Mouse (Mus musculus): ENCODE data around the gene Atp8b5.

Gene Atp8b5

DNA sequence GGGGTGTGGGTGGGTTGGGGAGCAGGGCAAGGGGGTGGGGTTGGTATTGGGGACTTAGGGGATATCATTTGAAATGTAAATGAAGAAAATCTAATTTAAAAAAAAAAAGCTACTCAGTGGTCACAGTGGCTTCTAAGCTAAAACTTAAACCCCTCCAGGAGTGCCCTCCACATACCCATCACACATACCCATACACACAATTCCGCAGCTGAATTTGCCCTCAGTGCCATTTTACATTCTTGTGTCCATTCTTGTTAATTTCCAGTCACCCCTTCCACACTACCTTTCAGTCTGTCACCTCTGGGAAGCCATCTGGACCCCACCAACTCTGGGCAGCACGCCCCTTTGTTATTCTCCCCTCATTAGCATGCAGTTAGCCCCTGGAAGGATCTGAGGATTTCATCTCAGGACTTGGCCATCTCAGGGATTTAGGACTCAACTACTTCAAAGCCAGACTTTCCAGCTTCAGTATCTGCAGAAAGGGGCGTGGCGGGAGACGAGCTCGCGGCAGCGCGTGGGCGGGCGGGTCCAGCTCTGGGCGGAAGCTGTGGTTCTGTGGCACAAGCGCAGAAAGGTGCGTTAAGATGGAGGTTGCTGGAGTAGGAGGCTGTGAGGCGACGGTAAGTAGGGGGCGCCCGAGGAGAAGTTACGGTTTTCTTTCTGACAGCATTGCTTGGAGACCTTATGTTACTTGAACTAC lies at the start of gene Atp8b5:
Gene Atp8b5, plus strand, starts transcription at position 537 of the 700 bp plus-strand sequence.
- peak; percentile 71 for DNase-seq (ENCODE audit: low read depth)

DNA sequence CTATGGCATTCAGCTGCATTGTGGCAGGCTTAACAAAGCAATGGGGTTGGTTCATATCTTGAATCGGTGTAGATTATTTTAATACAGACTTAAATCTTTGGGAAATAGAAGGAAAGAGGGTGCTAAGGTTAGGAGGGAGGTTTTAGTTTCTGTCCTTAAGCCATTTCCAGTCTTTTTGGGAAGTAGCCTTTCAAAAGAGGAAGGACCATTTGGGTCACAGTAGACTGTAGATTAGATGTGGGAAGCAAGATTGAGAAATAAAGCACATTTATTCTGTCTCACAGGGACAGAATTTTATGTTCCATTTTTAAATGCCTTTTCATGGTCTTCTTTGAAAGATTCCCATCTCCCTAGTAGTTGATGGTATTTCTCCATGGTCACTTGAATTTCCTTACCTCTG lies 49.0 kb upstream of the Atp8b5 start:
- DNase-seq (ENCODE audit: low read depth), result no peak

DNA sequence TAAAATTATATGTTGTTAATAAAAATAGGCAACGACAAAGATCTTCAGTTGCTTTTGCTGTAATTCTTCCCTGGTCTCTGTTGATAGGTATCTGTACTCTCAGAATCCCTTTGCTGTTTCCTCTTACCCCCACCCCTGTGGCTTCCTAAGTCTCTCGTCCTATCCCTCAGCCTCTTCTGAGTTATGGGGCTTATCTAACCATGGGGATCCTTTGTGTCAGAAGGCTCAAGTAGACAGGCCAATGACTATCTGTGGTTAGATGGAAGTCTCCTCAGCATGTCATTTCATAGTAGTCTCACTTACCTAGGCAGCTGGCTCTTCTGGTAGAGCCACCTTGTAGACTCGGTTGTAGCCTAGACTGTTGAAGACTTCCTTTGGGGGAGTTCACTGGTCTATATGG lies 35.1 kb upstream of the Atp8b5 start:
- no peak for DNase-seq (ENCODE audit: low read depth)

DNA sequence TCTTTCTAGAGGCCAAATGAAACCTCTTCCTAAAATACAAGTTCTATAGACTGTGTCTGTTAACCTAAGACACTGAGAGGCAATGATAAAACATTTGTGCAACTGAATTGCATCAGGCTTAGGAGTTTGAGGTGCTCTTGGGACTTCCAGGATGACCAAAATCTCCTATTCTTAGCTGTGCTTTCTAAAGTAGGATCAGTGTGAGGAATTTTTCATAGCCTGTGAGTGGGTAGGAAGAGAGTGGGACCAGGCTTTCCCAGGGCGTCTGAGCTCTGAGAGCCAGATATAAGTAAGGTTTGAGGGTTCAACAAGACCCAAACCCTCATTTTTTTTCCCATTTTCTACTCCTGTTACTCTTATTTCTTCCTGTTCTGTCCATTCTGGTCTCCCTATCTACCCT lies 34.0 kb upstream of the Atp8b5 start:
- no peak for DNase-seq (ENCODE audit: low read depth)

DNA sequence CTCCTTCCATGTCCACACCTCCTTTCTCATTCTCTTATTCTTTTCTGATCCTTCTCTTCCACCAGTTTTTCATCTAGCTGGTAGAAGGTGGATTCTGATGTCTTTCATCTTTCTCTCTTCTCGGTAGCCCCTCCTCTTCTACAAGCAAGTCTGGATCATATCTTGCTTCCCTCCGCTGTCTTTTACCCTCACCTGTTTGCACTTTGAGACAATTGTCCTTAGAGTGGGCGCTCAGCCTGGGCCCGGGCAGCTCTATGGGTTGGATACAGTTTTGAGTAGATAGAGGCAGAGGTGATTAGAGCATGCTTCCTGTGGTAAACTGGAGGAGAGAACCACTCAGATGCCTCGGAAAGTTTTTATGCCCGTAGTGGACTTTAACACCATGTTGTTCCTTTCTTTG lies 33.5 kb upstream of the Atp8b5 start:
- no peak for DNase-seq (ENCODE audit: low read depth)

DNA sequence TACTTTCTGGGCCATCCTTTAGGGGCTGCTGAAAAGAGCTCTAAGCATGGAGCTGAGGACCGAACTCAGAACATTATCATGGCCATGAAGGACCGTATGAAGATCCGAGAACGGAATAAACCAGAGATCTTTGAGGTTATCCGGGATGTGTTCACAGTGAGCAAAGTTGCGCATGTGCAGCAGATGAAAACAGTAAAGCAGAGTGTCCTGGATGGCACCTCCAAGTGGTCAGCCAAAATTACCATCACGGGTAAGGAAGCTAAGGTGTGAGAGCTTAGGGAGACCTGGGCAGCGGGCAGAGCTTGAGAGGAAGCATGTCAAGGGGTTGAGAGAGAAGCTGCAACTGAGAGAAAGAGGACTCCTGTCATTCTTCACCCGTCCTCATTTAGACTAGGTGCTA lies 30.1 kb upstream of the Atp8b5 start:
- DNase-seq (ENCODE audit: low read depth), result no peak

DNA sequence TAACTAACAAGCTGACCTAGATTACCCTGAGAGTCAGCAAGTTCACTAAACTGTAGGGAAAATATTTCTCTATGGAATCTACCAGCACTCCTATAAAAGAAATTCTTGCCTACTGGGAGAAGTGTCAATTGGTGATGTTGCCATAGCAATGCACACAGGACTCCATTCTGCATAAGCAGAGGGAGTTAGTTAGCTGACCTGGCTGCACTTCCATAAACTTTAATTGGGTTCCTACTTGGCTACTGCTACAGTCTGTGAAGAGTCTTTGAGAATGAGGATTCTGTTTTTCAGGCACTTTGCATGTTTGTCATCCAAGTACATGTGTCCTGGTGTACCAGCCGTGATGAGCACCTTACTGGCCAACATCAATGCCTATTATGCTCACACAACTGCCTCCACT lies 26.2 kb upstream of the Atp8b5 start:
- DNase-seq (ENCODE audit: low read depth), result no peak

DNA sequence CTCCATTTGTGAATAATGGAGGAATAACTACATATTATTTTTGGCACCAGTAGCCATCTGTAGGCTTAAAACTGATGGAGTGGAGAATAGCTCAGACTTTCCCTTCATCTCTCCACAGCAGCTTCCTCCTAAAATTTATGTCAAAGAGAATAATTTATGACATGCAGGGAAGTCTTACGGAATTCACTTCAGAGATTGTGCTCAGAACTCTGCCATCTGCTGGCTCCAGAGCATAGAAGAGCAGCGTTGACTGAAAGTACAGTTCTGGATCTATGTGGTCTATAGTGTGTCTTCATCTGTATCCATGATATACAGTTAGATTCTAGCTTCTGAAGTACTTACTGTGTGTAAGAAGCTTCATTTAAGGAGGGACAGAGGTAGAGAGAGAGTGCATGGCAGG lies 22.9 kb upstream of the Atp8b5 start:
- DNase-seq (ENCODE audit: low read depth), result peak; percentile 6

DNA sequence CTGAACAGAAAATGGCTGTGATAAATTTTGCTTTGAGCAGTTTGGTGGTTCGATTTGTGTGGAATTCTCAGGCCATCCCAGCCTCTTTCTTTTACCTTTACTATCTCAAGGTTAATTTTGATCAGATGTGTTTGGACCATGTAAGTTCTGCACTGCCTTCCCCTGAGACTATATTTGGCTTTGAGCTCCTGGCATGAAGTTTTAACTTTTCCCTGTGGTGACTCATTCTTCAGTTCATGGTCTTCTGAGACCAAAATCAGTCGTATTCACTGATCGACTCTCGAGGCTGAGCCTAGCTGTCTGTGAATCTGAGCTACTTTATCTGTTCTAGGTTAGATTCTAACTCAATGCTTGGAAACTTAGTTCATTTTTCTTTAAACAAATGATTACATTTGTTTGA lies 21.2 kb upstream of the Atp8b5 start:
- no peak for DNase-seq (ENCODE audit: low read depth)

DNA sequence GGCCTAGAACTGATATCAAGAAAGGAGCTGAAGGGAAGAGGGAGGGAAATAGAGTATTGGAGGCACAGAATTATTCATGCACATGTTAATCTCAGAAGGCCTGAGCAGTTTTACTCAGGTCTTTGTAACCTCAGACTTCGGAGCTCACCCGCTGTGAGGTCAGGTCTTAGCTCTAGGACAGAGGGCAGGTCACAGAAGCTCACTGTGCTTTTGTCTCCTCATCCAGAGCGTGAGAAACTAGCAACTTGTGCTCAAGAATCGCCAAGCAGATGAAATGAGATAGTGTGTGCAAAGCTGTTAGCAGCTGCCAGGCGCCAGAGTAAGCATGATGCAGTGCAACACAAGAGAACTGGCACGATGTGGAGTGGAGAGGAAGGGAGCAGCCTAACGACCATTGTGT lies 18.9 kb upstream of the Atp8b5 start:
- no peak for DNase-seq (ENCODE audit: low read depth)

DNA sequence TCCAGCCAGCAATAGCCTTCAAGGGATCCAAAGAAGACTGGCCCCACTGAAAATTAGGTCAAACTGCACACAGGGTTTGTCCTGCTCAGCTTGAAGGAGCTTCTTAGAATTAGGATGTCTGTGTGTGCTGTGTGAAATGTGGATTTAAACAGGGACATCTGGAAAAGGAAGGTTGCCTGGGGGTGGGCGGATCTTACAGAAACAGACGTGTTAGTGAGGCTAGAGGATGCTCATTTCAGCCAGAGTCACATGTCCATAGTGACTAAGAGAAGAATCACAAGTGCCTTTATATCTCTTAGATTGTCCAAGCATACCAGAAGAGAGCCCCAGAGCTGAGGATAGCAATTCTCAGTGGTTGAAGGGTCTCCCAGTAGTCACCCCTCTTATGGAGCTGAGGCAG lies 18.1 kb upstream of the Atp8b5 start:
- DNase-seq (ENCODE audit: low read depth), result no peak

DNA sequence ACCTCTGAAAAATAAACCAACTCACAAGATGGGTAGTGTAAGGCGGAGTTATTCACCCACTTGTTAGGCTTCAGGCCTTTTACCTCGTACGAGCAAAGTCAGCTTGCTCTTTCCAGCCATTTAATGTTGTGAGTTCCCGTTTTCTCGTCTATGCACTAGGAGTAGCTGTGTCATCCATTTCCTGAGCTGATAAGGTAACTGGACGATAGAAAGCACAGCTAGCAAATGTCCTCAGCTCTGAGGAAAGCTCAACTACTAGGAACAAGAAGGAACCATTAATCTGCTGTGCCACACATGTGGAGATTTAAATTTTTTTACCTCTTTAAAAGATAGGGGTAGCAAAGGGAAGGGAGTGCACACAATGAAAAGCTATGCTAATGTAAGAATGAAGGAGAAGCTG lies 15.7 kb upstream of the Atp8b5 start:
- no peak for DNase-seq (ENCODE audit: low read depth)

DNA sequence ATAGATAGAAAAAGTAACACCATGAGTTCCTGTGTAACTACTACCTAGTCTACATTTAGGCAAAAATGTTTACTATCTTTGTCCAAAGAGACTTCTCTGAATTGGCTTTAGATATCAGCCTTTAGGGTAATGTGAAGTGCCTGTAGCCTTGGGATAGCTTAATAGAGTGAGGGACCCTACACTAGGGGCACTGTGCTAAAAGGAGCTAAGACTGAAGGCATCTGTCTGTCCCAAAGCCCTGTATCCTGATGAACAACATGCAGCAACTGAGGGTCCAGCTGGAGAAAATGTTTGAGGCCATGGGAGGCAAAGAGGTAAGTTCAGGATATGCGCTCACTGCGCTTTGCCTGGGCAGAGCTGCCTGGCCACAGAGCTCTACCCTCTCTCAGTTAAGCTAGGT lies 9.9 kb upstream of the Atp8b5 start:
- no peak for DNase-seq (ENCODE audit: low read depth)

DNA sequence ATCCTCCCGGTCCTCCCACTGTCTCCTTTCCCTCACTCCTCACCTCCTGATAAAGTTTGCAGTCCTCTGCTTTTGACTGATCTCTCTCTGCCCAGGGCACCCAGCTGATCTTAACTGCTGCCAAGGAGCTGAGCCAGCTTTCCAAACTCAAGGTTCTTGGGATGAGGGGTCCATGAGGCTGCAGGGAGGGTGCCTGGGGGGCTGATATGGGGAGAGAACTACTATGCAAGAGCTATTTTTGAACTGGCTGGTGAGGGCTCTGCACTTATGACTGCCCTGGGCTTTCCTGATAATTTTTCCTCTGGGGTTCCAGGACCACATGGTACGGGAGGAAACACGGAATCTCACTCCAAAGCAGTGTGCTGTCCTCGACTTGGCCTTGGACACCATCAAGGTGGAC lies 8.4 kb upstream of the Atp8b5 start:
- no peak for DNase-seq (ENCODE audit: low read depth)

DNA sequence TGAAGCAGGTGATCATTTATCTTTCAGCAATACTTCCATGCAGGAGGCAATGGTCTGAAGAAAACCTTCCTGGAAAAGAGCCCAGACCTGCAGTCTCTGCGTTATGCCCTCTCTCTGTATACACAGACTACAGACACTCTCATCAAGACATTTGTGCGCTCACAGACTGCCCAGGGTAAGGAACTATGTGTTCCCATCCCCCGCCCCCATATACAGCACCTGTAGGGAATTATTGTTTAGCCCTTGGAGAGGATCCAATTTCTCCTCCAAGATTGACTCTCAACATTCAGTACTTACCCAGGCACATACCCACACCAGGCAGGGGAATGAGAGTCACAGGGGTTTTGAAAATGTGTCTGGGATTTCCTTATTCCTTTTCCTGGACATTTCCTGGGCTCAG lies 7.5 kb upstream of the Atp8b5 start:
- no peak for DNase-seq (ENCODE audit: low read depth)

DNA sequence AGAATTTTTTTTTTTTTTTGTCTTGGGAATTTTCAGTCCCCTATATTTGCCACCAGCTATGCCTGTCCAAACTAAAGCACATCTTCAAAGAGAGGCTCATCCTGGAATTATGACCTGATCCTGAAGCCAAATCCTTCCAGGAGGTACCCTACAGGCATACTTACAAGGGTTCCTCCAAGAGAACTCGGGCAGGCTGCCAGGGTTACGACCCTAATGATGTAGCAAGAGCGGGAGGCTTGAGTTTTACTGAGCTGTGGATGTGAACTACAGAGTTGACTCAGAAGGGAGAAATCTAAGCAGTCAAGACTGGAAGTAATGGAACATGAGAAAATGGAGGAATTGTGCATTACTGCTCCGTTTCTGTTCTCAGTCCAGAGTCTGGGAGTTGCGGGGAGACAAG lies 6.9 kb upstream of the Atp8b5 start:
- DNase-seq (ENCODE audit: low read depth), result no peak

DNA sequence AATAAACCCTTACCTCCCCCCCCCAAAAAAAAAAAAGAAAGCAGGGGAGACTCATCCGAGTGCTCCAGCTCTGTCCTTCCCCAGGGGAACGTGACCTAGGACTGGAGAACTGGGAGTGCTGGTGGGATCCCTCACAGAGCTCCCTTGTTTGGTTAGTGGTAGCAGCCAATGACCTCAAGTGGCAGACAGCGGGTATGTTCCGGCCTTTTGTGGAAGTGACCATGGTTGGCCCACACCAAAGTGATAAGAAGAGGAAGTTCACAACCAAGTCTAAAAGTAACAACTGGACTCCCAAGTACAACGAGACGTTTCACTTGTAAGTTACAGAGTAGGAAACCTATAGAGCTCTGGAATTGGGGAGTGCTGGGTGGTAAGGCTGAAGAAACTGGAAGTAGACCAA lies 4.1 kb upstream of the Atp8b5 start:
- DNase-seq (ENCODE audit: low read depth), result no peak

DNA sequence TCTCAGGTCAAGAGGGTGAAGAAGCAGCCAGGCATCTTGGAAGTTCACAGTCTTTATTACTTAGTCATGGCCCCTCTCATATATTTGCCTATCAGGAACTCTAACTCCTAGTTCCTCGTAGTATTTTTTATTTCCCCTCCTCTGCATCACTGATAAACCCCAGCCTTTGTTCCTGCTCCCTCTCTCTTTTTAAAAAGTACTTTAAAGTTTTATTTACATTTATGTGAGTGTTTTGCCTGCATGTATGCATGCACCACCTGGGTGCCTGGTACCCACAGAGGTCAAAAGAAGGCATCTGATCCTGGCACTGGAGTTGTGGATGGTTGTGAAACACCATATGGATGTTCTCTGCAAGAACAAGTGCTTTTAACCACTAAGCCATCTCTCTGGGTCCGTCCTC lies 813 bp upstream of the Atp8b5 start:
- DNase-seq (ENCODE audit: low read depth), result no peak

DNA sequence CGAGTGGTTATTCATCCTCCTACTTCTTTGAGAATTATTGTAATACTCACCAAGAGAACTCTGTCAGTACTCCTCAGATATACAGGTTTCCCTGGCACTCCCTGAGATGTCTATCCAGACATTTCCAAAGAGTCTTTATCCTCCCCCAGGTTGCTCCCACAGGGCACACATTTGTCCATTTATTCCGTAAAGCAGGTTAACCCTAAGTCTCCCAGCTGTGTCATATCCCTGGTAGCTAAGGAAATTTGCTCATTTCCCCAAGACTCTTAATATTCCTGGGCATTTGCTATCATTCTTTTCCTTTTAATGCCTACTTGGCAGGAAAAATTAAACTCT lies 332 bp downstream of the Atp8b5 start:
- no peak for DNase-seq (ENCODE audit: low read depth)

DNA sequence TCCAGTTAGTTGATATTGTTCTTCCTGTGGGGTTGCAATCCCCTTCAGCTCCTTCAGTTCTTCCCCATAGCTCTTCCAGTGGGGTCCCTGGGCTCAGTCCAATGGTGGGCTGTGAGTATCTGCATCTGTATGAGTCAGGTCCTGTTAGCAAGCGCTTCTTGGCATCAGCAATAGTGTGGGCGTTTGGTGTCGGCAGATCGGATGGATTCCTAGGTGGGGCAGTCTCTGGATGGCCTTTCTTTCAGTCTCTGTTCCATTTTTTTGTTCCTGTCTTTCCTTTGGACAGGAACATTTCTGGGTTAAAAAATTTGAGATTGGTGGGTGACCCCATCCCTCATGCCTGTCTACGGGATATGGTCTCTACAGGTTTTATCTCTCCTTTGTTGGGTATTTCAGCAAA lies 18.5 kb downstream of the Atp8b5 start:
- DNase-seq (ENCODE audit: low read depth), result no peak

DNA sequence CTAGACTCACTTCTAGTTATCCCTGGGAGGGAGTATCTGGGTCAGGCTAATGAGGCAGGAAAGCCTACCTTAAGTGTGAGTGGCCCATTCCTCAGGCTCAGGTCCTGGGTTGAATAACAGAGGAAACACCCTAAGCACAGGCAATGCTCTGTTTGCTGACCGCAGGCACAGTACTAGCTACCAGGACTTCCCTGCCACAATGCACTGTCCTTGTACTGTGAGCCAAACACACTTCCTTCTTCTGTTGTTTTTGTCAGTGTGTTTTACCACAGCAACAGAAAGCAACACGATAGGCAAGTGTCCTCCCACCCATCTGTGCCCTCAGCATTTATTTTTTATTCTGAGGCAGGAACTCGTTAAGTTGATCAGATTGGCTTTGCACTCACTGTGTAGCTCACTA lies 20.3 kb downstream of the Atp8b5 start:
- peak; percentile 9 for DNase-seq (ENCODE audit: low read depth)

DNA sequence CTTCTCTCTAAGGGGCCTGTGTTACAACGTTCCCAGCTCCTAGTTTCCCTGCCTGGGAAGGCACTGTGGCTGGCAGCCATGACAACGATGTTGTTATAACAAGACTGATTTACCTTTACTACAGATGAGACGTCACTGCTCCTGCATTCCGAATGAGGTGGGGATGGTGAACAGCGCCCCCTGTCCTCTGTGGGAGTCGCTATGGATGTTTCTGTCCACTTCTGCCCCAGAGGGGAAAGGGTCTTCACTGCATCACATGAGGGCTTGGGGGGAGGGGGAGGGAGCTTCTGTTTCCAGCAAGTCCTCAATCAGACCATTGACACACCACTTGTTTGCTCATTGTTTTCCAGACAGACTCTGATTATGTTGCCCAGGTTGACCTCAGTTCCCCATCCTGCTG lies 27.0 kb downstream of the Atp8b5 start:
- peak; percentile 14 for DNase-seq (ENCODE audit: low read depth)

DNA sequence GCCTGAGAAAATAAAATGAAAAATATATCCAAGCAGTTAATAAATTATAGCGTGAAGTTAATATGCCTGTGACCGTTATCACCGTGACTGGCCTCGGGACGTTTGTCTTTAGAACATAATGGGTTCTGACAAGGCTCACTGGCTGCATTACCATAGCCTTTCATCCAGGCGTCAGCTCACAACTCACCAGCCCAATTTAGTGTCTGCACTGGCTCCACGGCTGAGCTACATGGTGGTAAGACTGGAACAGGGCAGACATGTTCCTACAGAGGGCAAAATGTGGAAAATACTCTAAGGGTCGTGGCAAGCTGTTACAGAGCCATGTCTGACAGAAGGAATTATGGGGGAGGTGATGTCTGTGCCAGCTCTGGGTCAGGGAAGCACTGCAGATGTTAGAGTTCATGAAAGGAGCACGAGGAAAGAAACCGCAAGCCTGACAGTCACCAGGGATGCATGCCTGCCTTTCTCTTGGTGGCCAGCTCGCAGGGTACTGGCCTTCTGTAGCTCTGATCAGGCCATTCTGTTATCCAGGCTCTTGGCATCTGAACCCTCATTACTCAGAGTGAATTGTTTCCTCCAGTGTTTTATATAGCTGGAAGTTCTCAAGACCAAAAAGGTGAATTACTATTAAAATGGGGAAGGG lies 42.9 kb downstream of the Atp8b5 start:
- no peak for DNase-seq (ENCODE audit: low read depth)

DNA sequence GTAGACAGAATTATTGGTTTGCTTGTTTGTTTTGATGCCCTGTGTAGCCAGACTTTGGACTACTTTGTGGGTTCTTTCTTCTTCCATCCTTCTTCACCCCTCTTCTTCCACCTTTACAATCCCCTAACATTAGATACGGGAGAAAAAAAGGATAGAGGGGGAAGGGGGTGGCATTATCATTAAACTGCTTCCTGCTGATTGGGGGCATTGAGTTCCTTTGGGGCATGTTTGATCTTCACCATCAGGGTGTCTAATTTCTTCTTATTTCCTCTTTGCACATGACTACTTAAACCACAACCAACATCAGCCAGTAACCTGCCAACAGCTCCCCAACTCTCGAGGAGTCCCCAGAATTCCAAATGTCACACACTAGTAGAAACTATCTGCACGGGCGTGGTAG lies 54.6 kb downstream of the Atp8b5 start:
- no peak for DNase-seq (ENCODE audit: low read depth)

All from induced T-regulatory cell, adult 2 months (primary cell).